8 mouse cellular contexts compared by ENCODE assay signal in the genomic region with DNA sequence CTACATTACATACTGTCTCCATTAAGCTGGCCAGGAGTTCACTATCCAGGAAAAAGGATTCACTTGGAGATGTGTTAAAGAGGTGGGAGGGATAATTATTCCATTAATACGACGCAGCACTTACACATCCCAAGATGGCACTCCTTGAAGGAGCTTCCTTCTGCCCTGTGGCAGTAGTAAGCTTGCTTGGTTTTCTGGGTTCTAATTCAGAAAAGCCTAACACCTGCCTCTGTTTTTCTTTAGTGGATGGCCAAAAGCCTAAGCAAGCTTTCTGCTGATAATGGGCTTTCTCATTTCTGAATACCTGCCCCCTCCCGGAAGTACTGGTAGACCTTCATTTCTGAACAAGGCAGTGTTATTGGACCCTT. TPM values are rescaled to one million over a fixed set of nuclear protein-coding genes. Genes with fewer than 3 reads are reported as not detected.
DNase-seq lines count a peak whose midpoint lies in the region; ATAC-seq and TF ChIP-seq lines count a peak whose summit lies in the region.

No protein-coding gene starts in this region.

- H3K4me3 ChIP-seq in left cerebral cortex, adult 2 months: no peak overlapping the region
- H3K4me3 ChIP-seq in embryonic facial prominence, embryonic 14.5 days (ENCODE audit: low read depth, low read length): no peak overlapping the region
- H3K4me3 ChIP-seq in intestine, embryonic 14.5 days (ENCODE audit: low read depth, low read length): no peak overlapping the region
- no peak overlapping the region for H3K4me3 ChIP-seq in midbrain, embryonic 16.5 days (ENCODE audit: low read depth, low read length)

- H3K27ac ChIP-seq in left cerebral cortex, adult 2 months: peak overlapping the region; percentile 89
- no peak overlapping the region for H3K27ac ChIP-seq in embryonic facial prominence, embryonic 14.5 days (replicated peaks; ENCODE audit: low read depth, low read length)
- H3K27ac ChIP-seq in intestine, embryonic 14.5 days (ENCODE audit: low read depth): no peak overlapping the region
- no peak overlapping the region; the same call in 1 of the 2 replicates for H3K27ac ChIP-seq in midbrain, embryonic 16.5 days (ENCODE audit: low read length)

- peak overlapping the region; percentile 88; the same call in 1 of the 2 replicates for H3K4me2 ChIP-seq in embryonic facial prominence, embryonic 14.5 days (ENCODE audit: low read depth, low read length)
- H3K4me2 ChIP-seq in intestine, embryonic 14.5 days (ENCODE audit: low read length): peak overlapping the region; percentile 72; the same call in 1 of the 2 replicates
- peak overlapping the region; percentile 90 for H3K4me2 ChIP-seq in midbrain, embryonic 16.5 days (ENCODE audit: low read length)

- 0 out of 2 replicates have a peak, but pooled peaks cover 3% of the 10 kb centered on the region for H3K36me3 ChIP-seq in embryonic facial prominence, embryonic 14.5 days (ENCODE audit: control insufficient read depth, insufficient read depth, low read length)
- H3K36me3 ChIP-seq in intestine, embryonic 14.5 days (ENCODE audit: control insufficient read depth, insufficient read depth, low read length): no peaks in the 10 kb centered on the region
- H3K36me3 ChIP-seq in midbrain, embryonic 16.5 days (ENCODE audit: control insufficient read depth, insufficient read depth, low read length): no peaks in the 10 kb centered on the region

- intact Hi-C loops in left cerebral cortex, adult 2 months (cut with DNase I): loop anchor here (2.0 kb wide), 1 partner anchor 20 kb away; a partner anchor contains a TSS
- intact Hi-C loops in left cerebral cortex, postnatal 14 days (cut with DNase I): loop anchor here (10.0 kb wide), 1 partner anchor 130 kb away; no protein-coding TSS in a partner anchor

- no peaks in the 10 kb centered on the region for H3K9me3 ChIP-seq in embryonic facial prominence, embryonic 14.5 days (ENCODE audit: control insufficient read depth, low read length)
- H3K9me3 ChIP-seq in intestine, embryonic 14.5 days (ENCODE audit: control insufficient read depth, low read length): no peaks in the 10 kb centered on the region
- H3K9me3 ChIP-seq in midbrain, embryonic 16.5 days (replicated peaks; ENCODE audit: control insufficient read depth, low read length, poor library complexity, severe bottlenecking): no peaks in the 10 kb centered on the region

- ATAC-seq in embryonic facial prominence, embryonic 14.5 days (ENCODE audit: low read depth): no peak
- ATAC-seq in intestine, embryonic 14.5 days (replicated peaks; ENCODE audit: low FRiP score, low TSS enrichment, low read depth): no peak
- no peak; the same call in 1 of the 2 replicates for ATAC-seq in midbrain, embryonic 16.5 days

- 84% methylated on average over 3 of the region's 3 CpGs for WGBS in embryonic facial prominence, embryonic 14.5 days
- WGBS in intestine, embryonic 14.5 days: 93% methylated on average over 3 of the region's 3 CpGs
- 88% methylated on average over 3 of the region's 3 CpGs for WGBS in midbrain, embryonic 16.5 days

- H3K4me1 ChIP-seq in embryonic facial prominence, embryonic 14.5 days (ENCODE audit: control insufficient read depth, insufficient read depth, low read length): peaks cover 6% of the 10 kb centered on the region; the same call in 1 of the 2 replicates
- peaks cover 4% of the 10 kb centered on the region; the same call in 1 of the 2 replicates for H3K4me1 ChIP-seq in intestine, embryonic 14.5 days (replicated peaks; ENCODE audit: control insufficient read depth, insufficient read depth, low read length)
- H3K4me1 ChIP-seq in midbrain, embryonic 16.5 days (ENCODE audit: control insufficient read depth, insufficient read depth, low read length): peaks cover 12% of the 10 kb centered on the region

- no peak for DNase-seq in left cerebral cortex, adult 2 months (ENCODE audit: extremely low spot score in 1 of 2, low spot score in 2 of 2)
- DNase-seq in left cerebral cortex, postnatal 14 days (ENCODE audit: low spot score in 2 of 2): no peak
- no peak for DNase-seq in embryonic facial prominence, embryonic 14.5 days (ENCODE audit: low spot score)
- DNase-seq in intestine, embryonic 14.5 days (ENCODE audit: low spot score): no peak
- DNase-seq in layer of hippocampus, postnatal 14 days (ENCODE audit: low spot score in 2 of 2): no peak
- no peak for DNase-seq in layer of hippocampus, adult 9-10 months (ENCODE audit: low spot score)
- DNase-seq in right cerebral cortex, postnatal 36 days (ENCODE audit: low spot score in 2 of 2): no peak

- no peaks in the 10 kb centered on the region for H3K27me3 ChIP-seq in embryonic facial prominence, embryonic 14.5 days (replicated peaks; ENCODE audit: control insufficient read depth, insufficient read depth, low read length)
- H3K27me3 ChIP-seq in intestine, embryonic 14.5 days (replicated peaks; ENCODE audit: control insufficient read depth, insufficient read depth, low read length): no peaks in the 10 kb centered on the region
- H3K27me3 ChIP-seq in midbrain, embryonic 16.5 days (ENCODE audit: control insufficient read depth, insufficient read depth, low read depth, low read length): no peaks in the 10 kb centered on the region

- peak overlapping the region; percentile 83; the same call in 1 of the 2 replicates for H3K9ac ChIP-seq in embryonic facial prominence, embryonic 14.5 days (ENCODE audit: low read depth, low read length)
- no peak overlapping the region for H3K9ac ChIP-seq in intestine, embryonic 14.5 days (ENCODE audit: low read length)
- no peak overlapping the region for H3K9ac ChIP-seq in midbrain, embryonic 16.5 days (ENCODE audit: low read depth, low read length)

- TF ChIP-seq CTCF in left cerebral cortex, adult 2 months (IDR thresholded peaks at IDR 0.05): no peak

RNA-seq across cellular contexts. Expression of a gene that starts 0.8 kb away (rescaled TPM):
- 10 to 100 TPM; 36.3 to 36.9 TPM for total RNA-seq in left cerebral cortex, adult 2 months (2021)
- total RNA-seq in left cerebral cortex, postnatal 14 days (2021): 10 to 100 TPM; 29.7 to 29.8 TPM
- polyA plus RNA-seq in embryonic facial prominence, embryonic 14.5 days (2014; fragmentation: Nextera tagmentation; extraction: Ambion mirVana): 28.4 and 36.0 TPM in 2 replicates
- polyA plus RNA-seq in intestine, embryonic 14.5 days (2014; fragmentation: Nextera tagmentation; extraction: Ambion mirVana): 40.7 and 43.0 TPM in 2 replicates
- 26.9 and 27.8 TPM in 2 replicates for polyA plus RNA-seq in midbrain, embryonic 16.5 days (2015; fragmentation: Nextera tagmentation; extraction: Ambion mirVana)
- total RNA-seq in layer of hippocampus, postnatal 14 days (2021): 10 to 100 TPM; 25.7 to 27.8 TPM

RNA-seq across cellular contexts. Expression of a gene that starts 19.4 kb away (rescaled TPM):
- 1 to 10 TPM; 7.5 to 8.1 TPM for total RNA-seq in left cerebral cortex, adult 2 months (2021)
- total RNA-seq in left cerebral cortex, postnatal 14 days (2021): 10 to 100 TPM in 1 of 2 experiments, 1 to 10 TPM in 1; 8.8 to 10.1 TPM
- polyA plus RNA-seq in embryonic facial prominence, embryonic 14.5 days (2014; fragmentation: Nextera tagmentation; extraction: Ambion mirVana): 8.9 and 9.3 TPM in 2 replicates
- polyA plus RNA-seq in intestine, embryonic 14.5 days (2014; fragmentation: Nextera tagmentation; extraction: Ambion mirVana): 12.4 and 14.0 TPM in 2 replicates
- polyA plus RNA-seq in midbrain, embryonic 16.5 days (2015; fragmentation: Nextera tagmentation; extraction: Ambion mirVana): 6.3 and 6.6 TPM in 2 replicates
- 1 to 10 TPM; 7.7 to 9.1 TPM for total RNA-seq in layer of hippocampus, postnatal 14 days (2021)

RNA-seq across cellular contexts. Expression of a gene that starts 19.4 kb away (rescaled TPM):
- 10 to 100 TPM; 44.4 to 46.8 TPM for total RNA-seq in left cerebral cortex, adult 2 months (2021)
- total RNA-seq in left cerebral cortex, postnatal 14 days (2021): 10 to 100 TPM; 40.2 to 40.3 TPM
- 32.4 and 34.0 TPM in 2 replicates for polyA plus RNA-seq in embryonic facial prominence, embryonic 14.5 days (2014; fragmentation: Nextera tagmentation; extraction: Ambion mirVana)
- polyA plus RNA-seq in intestine, embryonic 14.5 days (2014; fragmentation: Nextera tagmentation; extraction: Ambion mirVana): 34.9 and 41.0 TPM in 2 replicates
- 27.3 and 27.9 TPM in 2 replicates for polyA plus RNA-seq in midbrain, embryonic 16.5 days (2015; fragmentation: Nextera tagmentation; extraction: Ambion mirVana)
- 10 to 100 TPM; 58.9 to 62.8 TPM for total RNA-seq in layer of hippocampus, postnatal 14 days (2021)
